Mouse (Mus musculus) leukemia stem cell, adult 10-12 weeks (primary cell): ENCODE measurements around the gene Pnp. TPM values are rescaled to one million over a fixed set of nuclear protein-coding genes. Genes with fewer than 3 reads are reported as not detected.

Source experiments
- polyA plus RNA-seq: library from polyadenylated mRNA; stranded (reverse); fragments of >175 nt; gene quantifications from 2 replicates; pipeline ENCODE4 v1.2.3, GENCODE M21; 2012; ENCODE audit warnings: low replicate concordance

Pnp gene
- 1.7 and 2.1 TPM in 2 replicates for polyA plus RNA-seq

DNA sequence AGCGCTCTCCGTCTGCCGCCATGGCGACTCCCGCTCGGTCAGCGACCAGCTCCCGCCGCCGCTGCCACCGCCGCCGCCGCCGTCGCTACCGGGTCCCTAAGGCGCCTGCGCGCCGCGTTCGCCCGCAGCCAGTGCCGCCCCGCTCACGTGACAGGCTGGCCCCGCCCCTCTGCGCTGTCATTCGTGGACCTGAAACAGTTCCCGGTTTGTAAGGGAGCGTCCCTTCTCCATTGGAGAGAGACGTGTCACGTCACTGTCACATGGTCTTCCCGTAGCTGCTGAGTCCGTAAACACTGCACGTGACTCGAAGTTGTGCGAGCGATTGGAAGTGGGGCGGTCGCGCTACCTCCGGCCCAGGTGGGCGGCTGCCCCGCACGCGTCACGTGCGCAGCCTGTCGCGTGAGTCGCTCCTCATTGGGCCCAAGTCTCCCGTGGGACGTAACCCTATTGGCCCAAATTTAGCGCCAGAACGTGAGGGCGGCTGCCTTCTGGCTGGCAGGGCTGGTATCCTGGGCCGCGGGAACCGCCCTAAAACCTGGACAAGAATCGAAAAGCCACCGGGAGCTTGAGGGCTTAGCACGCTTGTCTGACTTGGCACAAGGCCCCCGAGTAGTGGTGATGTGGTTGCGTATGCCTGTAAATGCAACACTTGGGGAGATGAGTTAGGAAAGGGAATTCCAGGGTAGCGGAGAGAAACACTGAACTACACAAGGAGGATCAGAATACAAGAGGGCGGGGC is at the start of gene Pnp, which contains the start of gene Pip4p1:
TSS of gene Pnp (plus strand) at position 329 of the 739 bp plus-strand sequence.
TSS of gene Pip4p1 (minus strand) at position 103 of the 739 bp plus-strand sequence.

DNA sequence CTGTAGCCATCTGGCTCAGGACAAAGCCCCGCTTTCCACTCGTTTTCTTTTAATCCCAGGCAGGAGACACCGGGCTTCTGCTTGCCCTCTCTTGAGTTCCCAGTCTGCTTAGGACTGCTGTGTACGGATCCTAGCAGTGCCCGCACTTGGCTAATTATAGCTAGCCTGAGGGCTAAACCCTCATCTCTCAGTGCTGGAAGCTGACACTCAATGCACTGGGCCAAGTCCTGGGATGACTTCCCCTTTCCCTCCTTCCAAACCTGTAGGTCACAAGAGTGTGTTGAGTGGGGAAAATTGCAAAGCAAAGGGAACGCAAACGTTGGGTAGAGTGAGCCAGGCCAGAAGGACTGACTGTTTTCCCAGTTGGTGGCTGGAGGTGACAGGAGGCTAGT is 33.5 kb upstream of the Pnp start, which contains the start of gene Klhl33:
TSS of gene Klhl33 (minus strand) at position 134 of the 392 bp plus-strand sequence.

GRCm38 (mm10) chr14:50924281-50925064 is 6.4 kb upstream of the Pnp start, which contains the start of the genes Osgep and Apex1:
TSS of gene Osgep (minus strand) at chr14:50924893.
TSS of gene Apex1 (plus strand) at chr14:50924968.

GRCm38 (mm10) chr14:50943932-50944667 is 13.2 kb downstream of the Pnp start, which contains the start of gene Gm49342:
TSS of gene Gm49342 (plus strand) at chr14:50944517.

DNA sequence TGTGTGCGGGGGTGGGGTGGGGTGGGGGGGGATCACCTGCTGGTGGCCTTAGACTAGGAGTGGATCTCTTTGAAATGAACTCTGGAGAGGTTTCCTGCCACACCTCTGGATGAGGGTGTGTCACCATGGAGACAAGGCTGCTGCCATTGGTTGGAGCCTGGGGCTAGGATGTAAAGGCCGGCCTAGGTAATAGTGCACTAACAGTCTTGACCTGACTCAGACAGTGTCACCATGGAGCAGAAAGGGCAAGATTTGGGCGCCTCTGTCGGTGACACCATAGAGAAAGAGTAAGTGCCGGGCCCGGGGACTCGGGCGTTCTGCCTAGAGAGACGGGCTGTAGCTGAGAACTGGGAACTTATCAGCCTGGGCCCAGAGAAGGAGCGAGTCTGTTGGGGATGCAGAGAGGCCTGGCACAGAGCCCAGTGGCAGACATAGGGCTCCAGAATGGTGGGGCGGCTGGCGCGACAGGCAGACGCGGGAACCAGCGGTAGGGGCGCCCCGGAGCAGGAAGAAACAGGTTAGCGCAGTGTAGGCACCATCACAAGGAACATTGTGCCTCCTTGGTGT is 25.1 kb downstream of the Pnp start, which contains the start of gene Pnp2:
TSS of gene Pnp2 (plus strand) at position 51 of the 567 bp plus-strand sequence.

GRCm38 (mm10) chr14:51007152-51007801 is 76.4 kb downstream of the Pnp start, which contains the start of gene Rnase10:
TSS of gene Rnase10 (plus strand) at chr14:51007751.

Other genes with a start within 250 kb of the Pnp start
- gene Olfr747, start 237.9 kb upstream of the Pnp start, polyA plus RNA-seq: not detected in 2 replicates
- gene Olfr748, start 223.7 kb upstream of the Pnp start, polyA plus RNA-seq: not detected in 2 replicates
- not detected in 2 replicates for gene Olfr749, start 186.0 kb upstream of the Pnp start, polyA plus RNA-seq
- gene Ttc5, start 145.6 kb upstream of the Pnp start, polyA plus RNA-seq: 2.2 and 32.8 TPM in 2 replicates
- gene Ccnb1ip1, start 123.3 kb upstream of the Pnp start, polyA plus RNA-seq: 0.11 and 3.0 TPM in 2 replicates
- gene Parp2, start 123.2 kb upstream of the Pnp start, polyA plus RNA-seq: 2.0 and 4.7 TPM in 2 replicates
- gene Tep1, start 60.5 kb upstream of the Pnp start, polyA plus RNA-seq: 1.9 and 2.6 TPM in 2 replicates
- not detected in 2 replicates for gene Klhl33, start 33.6 kb upstream of the Pnp start, polyA plus RNA-seq
- gene Osgep, start 6.2 kb upstream of the Pnp start, polyA plus RNA-seq: 20.4 and 43.1 TPM in 2 replicates
- 33.0 and 38.4 TPM in 2 replicates for gene Apex1, start 6.1 kb upstream of the Pnp start, polyA plus RNA-seq
- gene Pip4p1, start 226 bp upstream of the Pnp start, polyA plus RNA-seq: 65.3 and 128 TPM in 2 replicates
- 1.3 TPM in 1 of 2 replicates, not detected in the other for gene Gm49342, start 13.4 kb downstream of the Pnp start, polyA plus RNA-seq
- not detected in 2 replicates for gene Pnp2, start 24.9 kb downstream of the Pnp start, polyA plus RNA-seq
- gene Rnase10, start 76.7 kb downstream of the Pnp start, polyA plus RNA-seq: not detected in 2 replicates
- gene Rnase9, start 110.8 kb downstream of the Pnp start, polyA plus RNA-seq: not detected in 2 replicates
- not detected in 2 replicates for gene Rnase11, start 119.1 kb downstream of the Pnp start, polyA plus RNA-seq
- not detected in 2 replicates for gene Rnase12, start 126.6 kb downstream of the Pnp start, polyA plus RNA-seq
- not detected in 2 replicates for gene Olfr750, start 143.4 kb downstream of the Pnp start, polyA plus RNA-seq
- 0.40 TPM in 1 of 2 replicates, not detected in the other for gene Rnase4, start 160.0 kb downstream of the Pnp start, polyA plus RNA-seq
- not detected in 2 replicates for gene Ang, start 160.1 kb downstream of the Pnp start, polyA plus RNA-seq
- gene Eddm3b, start 183.3 kb downstream of the Pnp start, polyA plus RNA-seq: not detected in 2 replicates
- gene Rnase6, start 192.8 kb downstream of the Pnp start, polyA plus RNA-seq: 0.55 and 2.7 TPM in 2 replicates
- not detected in 2 replicates for gene Rnase1, start 215.7 kb downstream of the Pnp start, polyA plus RNA-seq
- gene Rnase2b, start 231.2 kb downstream of the Pnp start, polyA plus RNA-seq: not detected in 2 replicates